Mouse (Mus musculus) monocyte, adult 59 days (primary cell): Measurements from ENCODE around the gene Chd8. TPM values are rescaled to one million over a fixed set of nuclear protein-coding genes. Genes with fewer than 3 reads are reported as not detected.

Experiments
- total RNA-seq, 2 experiments: library from RNA; stranded (reverse); gene quantifications; one replicate each; pipeline ENCODE4 v1.2.4; 2023

Gene Chd8
- total RNA-seq: 100 to 1,000 TPM; 135 to 144 TPM

GRCm38 (mm10) chr14:52257484-52258213 is at the start of gene Chd8:
Gene Chd8, minus strand, starts transcription at chr14:52257780.

GRCm38 (mm10) chr14:52304644-52305271 is 47.2 kb upstream of the Chd8 start, which contains the start of gene Mettl3:
Gene Mettl3, minus strand, starts transcription at chr14:52305128.

GRCm38 (mm10) chr14:52278932-52279746 is 21.6 kb upstream of the Chd8 start, which contains the start of the genes Tox4 and Rab2b:
Gene Tox4, plus strand, starts transcription at chr14:52279146.
Gene Rab2b, minus strand, starts transcription at chr14:52279545.

DNA sequence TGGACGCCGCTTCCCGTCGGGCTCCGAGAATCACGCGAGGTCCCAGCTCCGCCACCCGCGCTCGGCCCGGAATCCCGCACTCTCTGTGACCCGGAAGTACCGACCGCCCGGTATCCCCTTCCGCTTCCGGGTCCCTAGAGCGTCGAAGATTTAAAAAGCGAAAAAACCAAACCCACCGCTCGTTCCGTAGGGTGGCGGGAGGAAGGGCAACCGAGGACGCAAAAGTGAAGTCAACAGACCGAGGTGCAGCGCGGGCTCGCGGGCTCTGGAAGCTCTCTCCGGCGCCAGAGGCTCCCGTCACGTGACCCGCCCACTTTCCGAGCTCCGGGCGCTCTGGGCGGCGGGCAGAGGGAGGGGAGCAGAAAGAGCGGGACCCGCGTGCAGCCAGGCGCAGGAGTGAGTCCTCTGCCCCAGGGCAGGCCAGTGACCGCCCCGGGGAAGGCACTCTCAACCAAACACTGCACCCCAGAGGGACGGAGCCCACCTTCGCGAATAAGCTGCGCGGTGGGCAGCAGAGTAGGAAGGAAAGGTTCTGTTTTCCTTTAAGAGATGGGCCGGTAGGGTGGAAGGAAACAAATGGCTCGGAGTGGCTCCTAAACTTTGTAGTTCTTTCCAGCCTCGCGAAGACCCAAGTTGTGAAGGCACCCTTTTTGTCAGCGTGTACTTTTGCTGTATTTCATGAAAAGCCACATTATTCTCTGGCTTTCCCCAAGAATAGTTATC is 60.3 kb downstream of the Chd8 start, which contains the start of gene Supt16:
Gene Supt16 (minus strand): TSS at position 261 of the 723 bp plus-strand sequence.

Other genes starting within 250 kb of the Chd8 start
- not detected for gene Tmem253, start 242.1 kb downstream of the Chd8 start, total RNA-seq
- 10 to 100 TPM; 20.4 to 20.7 TPM for gene Zfp219, start 237.0 kb downstream of the Chd8 start, total RNA-seq
- gene Olfr221, start 215.3 kb downstream of the Chd8 start, total RNA-seq: not detected
- 100 to 1,000 TPM; 268 to 272 TPM for gene Hnrnpc, start 153.8 kb downstream of the Chd8 start, total RNA-seq
- 1 to 10 TPM; 1.2 to 1.4 TPM for gene Rpgrip1, start 147.1 kb downstream of the Chd8 start, total RNA-seq
- gene Supt16, start 60.4 kb downstream of the Chd8 start, total RNA-seq: 10 to 100 TPM; 54.3 to 57.0 TPM
- gene Tox4, start 21.4 kb upstream of the Chd8 start, total RNA-seq: 100 to 1,000 TPM in 1 of 2 experiments, 10 to 100 TPM in 1; 89.5 to 107 TPM
- gene Rab2b, start 21.8 kb upstream of the Chd8 start, total RNA-seq: 1 to 10 TPM; 8.5 to 10.0 TPM
- 10 to 100 TPM; 38.2 to 51.9 TPM for gene Mettl3, start 47.3 kb upstream of the Chd8 start, total RNA-seq
- 1 to 10 TPM; 3.1 to 3.7 TPM for gene Sall2, start 71.0 kb upstream of the Chd8 start, total RNA-seq
- not detected for gene Olfr1513, start 98.6 kb upstream of the Chd8 start, total RNA-seq
- gene Olfr1512, start 121.4 kb upstream of the Chd8 start, total RNA-seq: not detected
- not detected for gene Olfr1511, start 139.6 kb upstream of the Chd8 start, total RNA-seq
- gene Olfr1510, start 156.6 kb upstream of the Chd8 start, total RNA-seq: not detected
- not detected for gene Olfr1509, start 185.2 kb upstream of the Chd8 start, total RNA-seq
- gene Olfr1508, start 209.7 kb upstream of the Chd8 start, total RNA-seq: not detected
- gene Olfr1507, start 238.0 kb upstream of the Chd8 start, total RNA-seq: not detected